Mouse (Mus musculus): ENCODE measurements around the gene Gm3880. TPM values are rescaled to one million over a fixed set of nuclear protein-coding genes. Genes with fewer than 3 reads are reported as not detected.
"Not testable (repeated sequence)": the region's sequence is repeated elsewhere in the genome, so short reads cannot be mapped to it uniquely, and the experiment has no call there.

Gm3880 gene
- total RNA-seq (2018; cell fraction: chromatin; rRNA removed), result not detected
- total RNA-seq (2018; cell fraction: cytosol; rRNA removed), result not detected
- total RNA-seq (2018; cell fraction: nucleus; rRNA removed), result not detected
- not detected in 3 replicates for polyA plus RNA-seq (2018)

DNA sequence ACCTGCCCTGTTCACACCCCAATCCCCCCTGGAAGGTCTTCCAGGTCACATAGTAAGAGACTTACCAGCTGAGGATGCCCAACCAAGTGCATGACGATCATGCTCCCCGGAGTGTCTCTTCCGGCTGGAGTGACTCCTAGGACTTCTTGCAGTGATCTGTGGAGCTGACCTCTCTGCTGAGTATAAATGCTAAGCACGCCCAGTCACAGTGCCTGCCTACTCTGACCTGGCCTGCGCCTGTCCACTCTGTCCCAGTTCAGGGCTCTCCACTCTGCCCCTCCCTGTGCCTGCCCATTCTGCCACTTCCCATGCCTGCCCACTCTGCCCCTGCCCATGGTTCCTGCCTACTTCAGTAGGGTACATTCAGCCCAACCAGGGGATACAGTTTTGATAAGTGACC, at the start of gene Gm3880:
Gene Gm3880 (minus strand): TSS at position 101 of the 400 bp plus-strand sequence.
- not testable (repeated sequence) for H3K36me3 ChIP-seq (ENCODE audit: inconsistent target); H3K4me3 ChIP-seq (ENCODE audit: inconsistent target); H3K27ac ChIP-seq; H3K79me2 ChIP-seq (ENCODE audit: inconsistent target)
- WGBS (ENCODE audit: missing documents), result 83% methylated on average over 3 of the region's 5 CpGs

DNA sequence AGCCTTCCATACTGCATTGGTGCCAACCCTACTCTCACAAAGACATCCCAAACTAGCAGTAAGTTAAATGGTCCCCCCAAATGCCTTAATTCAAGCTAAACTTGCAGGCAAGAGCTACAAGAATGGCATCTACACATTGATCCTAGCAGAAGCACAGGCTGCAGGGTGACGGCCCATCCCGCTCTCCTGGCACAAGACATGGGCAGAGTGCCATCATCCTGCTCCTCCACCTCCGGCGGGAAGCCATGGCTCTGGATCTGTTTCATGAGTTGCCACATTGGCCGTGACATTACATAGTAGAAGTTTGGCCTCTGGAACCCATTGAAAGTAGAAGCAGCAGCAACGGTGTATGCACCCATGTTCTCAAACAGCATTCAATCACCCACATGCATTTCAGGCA, 37.5 kb upstream of the Gm3880 start:
- H3K27ac ChIP-seq; H3K79me2 ChIP-seq (ENCODE audit: inconsistent target); H3K36me3 ChIP-seq (ENCODE audit: inconsistent target); H3K4me3 ChIP-seq (ENCODE audit: inconsistent target): not testable (repeated sequence)
- 93% methylated on average over 6 of the region's 6 CpGs for WGBS (ENCODE audit: missing documents)

DNA sequence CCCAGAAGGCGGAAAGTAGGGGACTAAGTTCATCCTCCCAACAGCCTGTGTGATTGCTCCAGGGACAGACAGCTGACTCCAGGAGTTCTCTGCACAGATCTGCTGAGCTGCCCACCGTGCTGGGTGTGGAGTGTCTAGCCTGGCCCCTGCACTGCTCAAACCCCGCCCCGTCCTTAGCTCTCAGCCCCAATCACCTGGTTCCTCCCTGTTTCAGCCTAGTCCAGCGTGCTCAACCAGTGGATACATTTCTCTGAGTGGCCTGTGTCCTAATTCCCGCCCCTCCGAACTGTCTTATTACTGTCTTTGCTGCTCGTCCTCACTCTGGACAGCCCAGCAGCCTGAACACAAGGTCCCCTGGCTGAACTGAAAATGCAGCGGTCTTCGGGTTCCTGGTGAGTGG, 20.8 kb upstream of the Gm3880 start, which contains the start of the genes Gm9112 and Dmrtc1b:
Gene Gm9112 (minus strand): TSS at position 101 of the 400 bp plus-strand sequence.
Gene Dmrtc1b (plus strand): TSS at position 331 of the 400 bp plus-strand sequence.
- 100% methylated on average over 3 of the region's 10 CpGs for WGBS (ENCODE audit: missing documents)
- not testable (repeated sequence) for H3K4me3 ChIP-seq (ENCODE audit: inconsistent target); H3K36me3 ChIP-seq (ENCODE audit: inconsistent target); H3K27ac ChIP-seq; H3K79me2 ChIP-seq (ENCODE audit: inconsistent target)

GRCm38 (mm10) chrX:102700636-102701035, 13.9 kb upstream of the Gm3880 start:
- not testable (repeated sequence) for H3K27ac ChIP-seq; H3K79me2 ChIP-seq (ENCODE audit: inconsistent target); H3K4me3 ChIP-seq (ENCODE audit: inconsistent target); H3K36me3 ChIP-seq (ENCODE audit: inconsistent target)
- 56% methylated on average over 1 of the region's 3 CpGs for WGBS (ENCODE audit: missing documents)

- WGBS (ENCODE audit: missing documents), result no CpG with 5 or more reads among the region's 4 CpGs
- H3K36me3 ChIP-seq (ENCODE audit: inconsistent target); H3K4me3 ChIP-seq (ENCODE audit: inconsistent target); H3K27ac ChIP-seq; H3K79me2 ChIP-seq (ENCODE audit: inconsistent target): not testable (repeated sequence)
Observed at GRCm38 (mm10) chrX:102689252-102689651, 2.5 kb upstream of the Gm3880 start.

GRCm38 (mm10) chrX:102684706-102685105, 2.1 kb downstream of the Gm3880 start:
- WGBS (ENCODE audit: missing documents), result 71% methylated on average over 3 of the region's 3 CpGs
- not testable (repeated sequence) for H3K36me3 ChIP-seq (ENCODE audit: inconsistent target); H3K27ac ChIP-seq

GRCm38 (mm10) chrX:102666641-102667040, 20.1 kb downstream of the Gm3880 start:
- no peaks in the 10 kb centered on the region for H3K79me2 ChIP-seq (ENCODE audit: inconsistent target)
- H3K36me3 ChIP-seq (ENCODE audit: inconsistent target), result no peaks in the 10 kb centered on the region
- 73% methylated on average over 2 of the region's 2 CpGs for WGBS (ENCODE audit: missing documents)
- no peak overlapping the region for H3K4me3 ChIP-seq (ENCODE audit: inconsistent target)
- no peak overlapping the region for H3K27ac ChIP-seq

More at GRCm38 (mm10) chrX:102684706-102685105, 2.1 kb downstream of the Gm3880 start:
- not testable (repeated sequence) for H3K79me2 ChIP-seq (ENCODE audit: inconsistent target); H3K4me3 ChIP-seq (ENCODE audit: inconsistent target)

- Histone ChIP-seq H3K27ac (no peak overlapping the region), H3K36me3 (ENCODE audit: inconsistent target) (no peaks in the 10 kb centered on the region), H3K79me2 (ENCODE audit: inconsistent target) (no peaks in the 10 kb centered on the region), H3K4me3 (ENCODE audit: inconsistent target) (no peak overlapping the region)
- WGBS (ENCODE audit: missing documents), result 39% methylated on average over 3 of the region's 3 CpGs
Observed at GRCm38 (mm10) chrX:102660712-102661111, 26.1 kb downstream of the Gm3880 start.

DNA sequence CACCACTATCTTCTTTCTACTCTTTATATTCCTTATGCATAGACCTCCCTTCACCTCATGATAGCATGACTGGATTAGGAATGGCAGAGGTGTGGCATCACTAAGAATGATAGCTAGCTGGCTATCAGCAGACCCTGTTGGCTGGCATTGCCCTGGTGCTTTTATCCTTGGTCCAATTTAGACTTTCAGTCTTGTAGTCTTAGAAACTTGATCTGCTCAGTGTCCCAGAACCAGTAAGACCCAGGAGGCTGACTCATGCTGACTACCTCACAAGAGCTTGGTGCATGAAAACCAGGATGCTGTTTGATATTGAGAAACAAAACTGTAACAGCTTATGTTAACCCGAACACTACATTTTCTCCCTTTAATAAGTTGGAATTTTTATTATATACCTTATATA, 41.1 kb downstream of the Gm3880 start:
- H3K27ac ChIP-seq, result no peak overlapping the region
- no peaks in the 10 kb centered on the region for H3K36me3 ChIP-seq (ENCODE audit: inconsistent target)
- no peaks in the 10 kb centered on the region for H3K79me2 ChIP-seq (ENCODE audit: inconsistent target)
- 83% methylated on average over 1 of the region's 1 CpGs for WGBS (ENCODE audit: missing documents)
- no peak overlapping the region for H3K4me3 ChIP-seq (ENCODE audit: inconsistent target)

DNA sequence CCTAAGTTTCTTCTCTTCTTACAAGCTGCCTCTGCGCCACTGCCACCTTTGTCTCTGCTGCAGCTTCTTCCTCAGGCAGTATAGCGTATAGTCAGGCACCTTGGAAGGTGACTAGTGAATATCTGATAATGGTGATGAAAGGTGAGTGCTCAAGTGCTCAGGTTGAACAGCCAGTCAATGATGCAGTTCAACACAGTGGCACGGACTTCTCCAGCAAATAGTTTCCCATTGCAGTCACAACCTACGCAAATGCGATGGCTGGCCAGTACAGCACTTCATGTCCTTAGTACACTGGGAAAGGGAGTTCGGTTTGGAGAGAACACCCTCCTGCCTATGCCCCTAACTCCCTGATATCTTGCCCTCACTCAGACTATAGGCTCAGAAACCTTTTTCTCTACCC, 41.6 kb downstream of the Gm3880 start:
- no peaks in the 10 kb centered on the region for H3K79me2 ChIP-seq (ENCODE audit: inconsistent target)
- peak overlapping the region; percentile 48 for H3K27ac ChIP-seq
- WGBS (ENCODE audit: missing documents), result 45% methylated on average over 6 of the region's 6 CpGs
- peak overlapping the region; percentile 38 for H3K4me3 ChIP-seq (ENCODE audit: inconsistent target)
- H3K36me3 ChIP-seq (ENCODE audit: inconsistent target), result no peaks in the 10 kb centered on the region

DNA sequence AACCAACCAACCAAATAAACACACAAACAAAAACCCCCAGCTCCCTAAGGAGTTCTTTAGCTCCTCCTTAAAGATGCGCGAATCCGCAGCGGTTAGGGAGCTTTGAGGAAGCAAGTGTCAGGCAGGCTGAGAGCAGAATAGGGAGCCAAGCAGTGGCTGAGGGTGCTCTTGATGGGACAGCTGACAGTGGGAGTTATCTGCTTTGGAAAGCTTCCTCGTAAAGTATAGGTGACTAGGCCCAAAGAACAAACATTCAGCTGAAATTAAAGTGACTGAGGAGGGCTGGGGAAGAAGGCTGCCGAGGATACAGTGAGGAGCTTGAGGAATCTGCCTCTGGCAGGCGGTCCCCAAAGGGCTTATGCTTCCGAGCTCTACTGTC, 42.2 kb downstream of the Gm3880 start:
- WGBS (ENCODE audit: missing documents), result 43% methylated on average over 8 of the region's 8 CpGs
- peak overlapping the region; percentile 48 for H3K27ac ChIP-seq
- peak overlapping the region; percentile 38 for H3K4me3 ChIP-seq (ENCODE audit: inconsistent target)
- no peaks in the 10 kb centered on the region for H3K36me3 ChIP-seq (ENCODE audit: inconsistent target)
- no peaks in the 10 kb centered on the region for H3K79me2 ChIP-seq (ENCODE audit: inconsistent target)

- WGBS (ENCODE audit: missing documents), result 23% methylated on average over 48 of the region's 60 CpGs
- no peaks in the 10 kb centered on the region for H3K36me3 ChIP-seq (ENCODE audit: inconsistent target)
- H3K79me2 ChIP-seq (ENCODE audit: inconsistent target), result no peaks in the 10 kb centered on the region
- peak within 1 kb of the TSS; percentile 48 for H3K27ac ChIP-seq
- H3K4me3 ChIP-seq (ENCODE audit: inconsistent target), result peak within 1 kb of the TSS; percentile 46
Observed at GRCm38 (mm10) chrX:102643823-102644572, 42.8 kb downstream of the Gm3880 start, which contains the start of gene Phka1. Phka1 (minus strand) TSS chrX:102644246.

Other genes starting within 250 kb of the Gm3880 start
- 5.5 to 7.8 TPM (median 7.2 TPM) in 3 replicates for gene Hdac8, start 181.6 kb downstream of the Gm3880 start, polyA plus RNA-seq (2018)
- gene Phka1, start 42.7 kb downstream of the Gm3880 start, polyA plus RNA-seq (2018), result 2.1 to 3.5 TPM (median 2.9 TPM) in 3 replicates
- not detected in 3 replicates for gene Gm9112, start 20.7 kb upstream of the Gm3880 start, polyA plus RNA-seq (2018)
- not detected in 3 replicates for gene Dmrtc1b, start 20.9 kb upstream of the Gm3880 start, polyA plus RNA-seq (2018)
- gene Dmrtc1c1, start 116.0 kb upstream of the Gm3880 start, polyA plus RNA-seq (2018), result not detected in 3 replicates
- not detected in 3 replicates for gene Dmrtc1c2, start 167.6 kb upstream of the Gm3880 start, polyA plus RNA-seq (2018)
- not detected in 3 replicates for gene 1700031F05Rik, start 181.0 kb upstream of the Gm3880 start, polyA plus RNA-seq (2018)
- gene Dmrtc1a, start 221.7 kb upstream of the Gm3880 start, polyA plus RNA-seq (2018), result not detected in 3 replicates
- gene 1700011M02Rik, start 221.9 kb upstream of the Gm3880 start, polyA plus RNA-seq (2018), result not detected in 3 replicates
- gene 1700018G05Rik, start 241.4 kb upstream of the Gm3880 start, polyA plus RNA-seq (2018), result not detected in 3 replicates